Mouse (Mus musculus) testis, postnatal 10 days (tissue): ENCODE results near the gene Slc29a1.

Source experiments
- DNase-seq: peaks from one replicate; pipeline ENCODE4 v3.0.0; 2021; ENCODE audit warnings: low spot score

The Slc29a1 gene

GRCm38 (mm10) chr17:45568990-45569389, 30.4 kb downstream of the Slc29a1 start:
- DNase-seq, result no peak

- no peak for DNase-seq
Observed at GRCm38 (mm10) chr17:45567162-45567601, 32.2 kb downstream of the Slc29a1 start.

- no peak for DNase-seq
Observed at GRCm38 (mm10) chr17:45566360-45567161, 32.8 kb downstream of the Slc29a1 start.

- DNase-seq, result no peak
Observed at GRCm38 (mm10) chr17:45566031-45566359, 33.4 kb downstream of the Slc29a1 start.

GRCm38 (mm10) chr17:45565103-45565502, 34.3 kb downstream of the Slc29a1 start:
- DNase-seq, result no peak

GRCm38 (mm10) chr17:45564531-45565084, 34.8 kb downstream of the Slc29a1 start:
- DNase-seq, result no peak

GRCm38 (mm10) chr17:45563655-45564530, 35.5 kb downstream of the Slc29a1 start, which contains the start of gene Slc35b2:
Gene Slc35b2 (plus strand): TSS chr17:45563874.
- peak; percentile 96 for DNase-seq

- DNase-seq, result peak; percentile 45
Observed at GRCm38 (mm10) chr17:45563216-45563615, 36.2 kb downstream of the Slc29a1 start.

- DNase-seq, result no peak
Observed at GRCm38 (mm10) chr17:45559732-45560525, 39.5 kb downstream of the Slc29a1 start.

GRCm38 (mm10) chr17:45557998-45558862, 41.2 kb downstream of the Slc29a1 start:
- no peak for DNase-seq

- no peak for DNase-seq
Observed at GRCm38 (mm10) chr17:45557246-45557824, 42.1 kb downstream of the Slc29a1 start.

GRCm38 (mm10) chr17:45556514-45557245, 42.7 kb downstream of the Slc29a1 start:
- DNase-seq, result no peak

- no peak for DNase-seq
Observed at GRCm38 (mm10) chr17:45556107-45556489, 43.3 kb downstream of the Slc29a1 start.

- DNase-seq, result peak; percentile 99
Observed at GRCm38 (mm10) chr17:45555452-45556106, 43.8 kb downstream of the Slc29a1 start, which contains the start of gene Nfkbie. Gene Nfkbie (plus strand): TSS chr17:45555703.

- no peak for DNase-seq
Observed at GRCm38 (mm10) chr17:45554420-45554819, 45.0 kb downstream of the Slc29a1 start.

GRCm38 (mm10) chr17:45553065-45553464, 46.3 kb downstream of the Slc29a1 start:
- no peak for DNase-seq

GRCm38 (mm10) chr17:45551816-45552451, 47.5 kb downstream of the Slc29a1 start:
- DNase-seq, result peak; percentile 82

GRCm38 (mm10) chr17:45551249-45551796, 48.1 kb downstream of the Slc29a1 start:
- DNase-seq, result no peak
